Mouse (Mus musculus): ENCODE measurements around the gene Gtf2a1l. TPM values are rescaled to one million over a fixed set of nuclear protein-coding genes. Genes with fewer than 3 reads are reported as not detected.

Gtf2a1l gene
- polyA plus RNA-seq (2012; rRNA removed) = 0.02 TPM in 1 of 2 replicates, not detected in the other

DNA sequence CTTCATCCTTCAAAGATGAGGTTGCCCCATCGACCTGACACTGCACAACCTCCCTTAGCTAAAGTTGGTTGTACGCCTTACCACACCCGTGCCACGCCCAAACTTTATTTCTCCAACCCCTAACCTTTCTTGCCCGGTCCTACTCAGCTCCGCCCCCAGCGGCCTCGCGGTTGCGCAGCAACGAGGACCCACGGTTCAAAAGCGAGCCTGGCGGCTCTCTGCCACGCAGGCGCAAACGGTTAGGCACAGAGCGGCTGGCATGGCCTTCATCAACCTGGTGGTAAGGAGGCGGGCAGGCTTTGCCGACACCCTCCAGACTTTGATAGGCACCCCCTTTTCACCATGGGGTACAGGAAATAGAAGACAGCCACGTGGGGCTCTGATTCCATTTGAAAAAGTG is at the start of gene Gtf2a1l:
Gene Gtf2a1l, plus strand, starts transcription at position 209 of the 400 bp plus-strand sequence.

Other genes starting within 250 kb of the Gtf2a1l start
- gene Foxn2, start 227.9 kb upstream of the Gtf2a1l start, polyA plus RNA-seq (2012; rRNA removed) = 4.6 and 5.8 TPM in 2 replicates
- gene Ppp1r21, start 138.5 kb upstream of the Gtf2a1l start, polyA plus RNA-seq (2012; rRNA removed) = 11.5 and 14.5 TPM in 2 replicates
- 1.7 and 2.0 TPM in 2 replicates for gene Ston1, start 71.0 kb upstream of the Gtf2a1l start, polyA plus RNA-seq (2012; rRNA removed)
- gene Lhcgr, start 123.3 kb downstream of the Gtf2a1l start, polyA plus RNA-seq (2012; rRNA removed) = not detected in 2 replicates